Mouse (Mus musculus): Measurements from ENCODE around the gene Cdyl. TPM values are rescaled to one million over a fixed set of nuclear protein-coding genes. Genes with fewer than 3 reads are reported as not detected.

Gene Cdyl
- polyA plus RNA-seq, 1 experiment = 113 TPM

DNA sequence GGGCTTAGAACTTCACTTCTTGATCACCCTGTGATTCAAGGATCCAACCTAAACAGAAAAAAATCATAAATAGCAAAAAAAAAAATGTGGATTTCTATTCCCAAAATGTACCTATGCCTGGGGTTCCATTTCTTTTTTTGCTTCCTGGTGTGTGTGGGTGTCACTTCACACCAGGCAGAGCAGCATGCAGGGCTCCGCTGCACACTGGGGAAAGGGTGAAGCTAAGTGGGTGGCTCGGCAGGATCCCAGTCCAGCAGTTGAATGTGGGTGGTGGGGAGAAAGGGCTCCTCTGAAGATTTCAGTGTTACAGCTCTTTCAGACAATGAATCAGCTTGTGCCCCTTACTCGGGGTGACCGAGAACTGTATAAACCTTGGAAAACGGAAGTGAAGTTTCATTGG, 215.8 kb downstream of the Cdyl start:
- TF ChIP-seq CTCF (IDR thresholded peaks at IDR 0.05; ENCODE audit: control insufficient read depth, insufficient read depth, insufficient replicate concordance, low read depth, low read length) (no peak), POLR2A (IDR thresholded peaks at IDR 0.05; ENCODE audit: control insufficient read depth, low read depth, low read length) (no peak)
- Histone ChIP-seq H3K4me3 (ENCODE audit: control insufficient read depth, low read depth, low read length) (no peak overlapping the region), H3K4me1 (ENCODE audit: control insufficient read depth, insufficient read depth, low read length) (no peaks in the 10 kb centered on the region), H3K27me3 (ENCODE audit: control insufficient read depth, insufficient read depth, low read length) (no peaks in the 10 kb centered on the region), H3K36me3 (ENCODE audit: control insufficient read depth, insufficient read depth, low read length) (no peaks in the 10 kb centered on the region), H3K27ac (ENCODE audit: control insufficient read depth, insufficient read depth, low read depth, low read length) (no peak overlapping the region)

DNA sequence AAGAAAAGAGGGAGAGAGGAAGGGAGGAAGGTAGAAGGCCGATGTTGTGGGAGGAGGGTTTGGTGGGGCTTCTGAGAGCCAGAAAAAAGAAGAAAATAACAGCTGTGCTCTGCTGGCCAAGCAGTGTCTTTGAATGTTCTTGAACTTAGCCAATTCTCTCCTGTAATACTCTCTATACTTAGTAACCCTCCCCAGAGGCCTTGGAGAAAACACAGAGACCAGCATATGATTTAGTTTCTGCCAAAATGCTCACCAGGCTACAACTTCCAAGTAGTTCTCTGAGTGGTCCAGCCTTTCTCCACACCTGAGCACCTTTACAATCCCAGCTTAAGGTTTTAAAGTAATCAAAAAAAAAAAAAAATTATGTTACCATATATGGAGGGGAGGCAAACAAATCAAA, 218.6 kb downstream of the Cdyl start:
- Histone ChIP-seq H3K4me1 (ENCODE audit: control insufficient read depth, insufficient read depth, low read length) (no peaks in the 10 kb centered on the region), H3K27me3 (ENCODE audit: control insufficient read depth, insufficient read depth, low read length) (no peaks in the 10 kb centered on the region), H3K36me3 (ENCODE audit: control insufficient read depth, insufficient read depth, low read length) (no peaks in the 10 kb centered on the region), H3K27ac (ENCODE audit: control insufficient read depth, insufficient read depth, low read depth, low read length) (no peak overlapping the region), H3K4me3 (ENCODE audit: control insufficient read depth, low read depth, low read length) (no peak overlapping the region)
- TF ChIP-seq CTCF (IDR thresholded peaks at IDR 0.05; ENCODE audit: control insufficient read depth, insufficient read depth, insufficient replicate concordance, low read depth, low read length) (no peak), POLR2A (IDR thresholded peaks at IDR 0.05; ENCODE audit: control insufficient read depth, low read depth, low read length) (no peak)

DNA sequence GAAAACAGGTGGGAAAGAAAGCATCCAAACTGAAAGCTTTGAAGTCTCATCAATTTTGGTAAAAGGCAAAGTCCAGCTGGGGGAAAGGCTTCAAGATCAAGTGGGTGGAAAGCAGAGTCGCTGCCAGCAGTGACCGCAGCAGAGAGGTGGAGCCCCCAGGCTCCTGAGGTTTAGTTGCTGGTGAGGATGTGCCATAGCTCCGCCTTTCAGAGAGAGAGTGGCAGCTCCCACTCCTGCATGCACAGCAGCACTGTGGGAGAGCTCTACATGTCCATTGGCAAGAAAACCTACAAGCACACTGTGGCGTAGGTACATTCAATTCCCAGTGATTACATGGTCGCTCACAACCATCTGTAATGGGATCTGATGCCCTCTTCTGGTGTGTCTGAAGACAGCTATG, 219.4 kb downstream of the Cdyl start:
- H3K4me1 ChIP-seq (ENCODE audit: control insufficient read depth, insufficient read depth, low read length) = no peaks in the 10 kb centered on the region

DNA sequence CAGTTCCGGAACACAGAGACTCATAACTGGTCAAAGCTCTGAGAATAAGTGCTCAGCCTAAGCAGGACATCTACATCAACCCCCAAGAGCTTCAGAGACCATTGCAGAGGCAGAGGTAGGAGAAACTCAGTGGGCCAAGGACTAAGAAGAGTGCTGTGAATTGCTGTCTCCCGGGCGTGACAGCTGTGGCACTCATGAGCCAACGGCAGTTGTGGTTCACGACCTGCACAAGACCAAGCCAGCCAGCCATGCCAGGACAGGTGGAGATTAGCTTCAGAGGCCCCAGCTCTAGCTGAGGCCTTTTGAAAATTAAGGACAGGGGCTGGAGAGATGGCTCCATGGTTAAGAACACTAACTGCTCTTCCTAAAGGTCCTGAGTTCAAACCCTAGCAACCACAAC, 219.9 kb downstream of the Cdyl start:
- no peaks in the 10 kb centered on the region for H3K36me3 ChIP-seq (ENCODE audit: control insufficient read depth, insufficient read depth, low read length)
- TF ChIP-seq CTCF (IDR thresholded peaks at IDR 0.05; ENCODE audit: control insufficient read depth, insufficient read depth, insufficient replicate concordance, low read depth, low read length) = no peak
- no peaks in the 10 kb centered on the region for H3K4me1 ChIP-seq (ENCODE audit: control insufficient read depth, insufficient read depth, low read length)
- H3K27ac ChIP-seq (ENCODE audit: control insufficient read depth, insufficient read depth, low read depth, low read length) = no peak overlapping the region
- no peaks in the 10 kb centered on the region for H3K27me3 ChIP-seq (ENCODE audit: control insufficient read depth, insufficient read depth, low read length)
- no peak overlapping the region for H3K4me3 ChIP-seq (ENCODE audit: control insufficient read depth, low read depth, low read length)

More for the DNA sequence above, 219.4 kb downstream of the Cdyl start:
- no peak overlapping the region for H3K4me3 ChIP-seq (ENCODE audit: control insufficient read depth, low read depth, low read length)
- no peaks in the 10 kb centered on the region for H3K36me3 ChIP-seq (ENCODE audit: control insufficient read depth, insufficient read depth, low read length)
- no peaks in the 10 kb centered on the region for H3K27me3 ChIP-seq (ENCODE audit: control insufficient read depth, insufficient read depth, low read length)
- no peak overlapping the region for H3K27ac ChIP-seq (ENCODE audit: control insufficient read depth, insufficient read depth, low read depth, low read length)
- TF ChIP-seq POLR2A (IDR thresholded peaks at IDR 0.05; ENCODE audit: control insufficient read depth, low read depth, low read length) (no peak), CTCF (IDR thresholded peaks at IDR 0.05; ENCODE audit: control insufficient read depth, insufficient read depth, insufficient replicate concordance, low read depth, low read length) (no peak)

DNA sequence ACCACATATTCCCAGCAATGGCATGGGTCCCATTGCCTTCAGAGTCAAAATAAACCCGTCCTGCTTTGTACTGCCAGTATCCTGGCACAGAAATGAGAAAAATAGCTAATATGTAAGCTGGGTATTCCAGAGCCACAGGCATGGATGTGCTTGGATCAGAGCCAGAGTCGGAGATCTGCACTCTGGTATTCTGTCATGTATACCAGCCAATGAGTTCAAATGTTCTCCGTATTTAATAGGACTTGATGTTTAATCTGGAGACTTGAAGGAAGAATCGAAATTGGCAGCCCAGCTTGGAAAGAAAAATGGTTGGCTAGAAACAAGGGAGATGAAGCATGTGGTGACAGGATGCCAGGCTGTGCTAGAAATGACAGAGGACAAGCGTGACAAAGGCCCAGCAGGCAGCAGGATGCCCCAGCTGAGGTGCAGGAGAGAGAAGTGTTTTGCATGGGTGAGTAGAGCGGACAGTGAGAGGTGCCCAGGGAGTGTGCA, 221.0 kb downstream of the Cdyl start:
- Histone ChIP-seq H3K4me3 (ENCODE audit: control insufficient read depth, low read depth, low read length) (no peak overlapping the region), H3K4me1 (ENCODE audit: control insufficient read depth, insufficient read depth, low read length) (no peaks in the 10 kb centered on the region), H3K27ac (ENCODE audit: control insufficient read depth, insufficient read depth, low read depth, low read length) (no peak overlapping the region), H3K36me3 (ENCODE audit: control insufficient read depth, insufficient read depth, low read length) (no peaks in the 10 kb centered on the region), H3K27me3 (ENCODE audit: control insufficient read depth, insufficient read depth, low read length) (no peaks in the 10 kb centered on the region)
- TF ChIP-seq POLR2A (IDR thresholded peaks at IDR 0.05; ENCODE audit: control insufficient read depth, low read depth, low read length) (no peak), CTCF (IDR thresholded peaks at IDR 0.05; ENCODE audit: control insufficient read depth, insufficient read depth, insufficient replicate concordance, low read depth, low read length) (no peak)

DNA sequence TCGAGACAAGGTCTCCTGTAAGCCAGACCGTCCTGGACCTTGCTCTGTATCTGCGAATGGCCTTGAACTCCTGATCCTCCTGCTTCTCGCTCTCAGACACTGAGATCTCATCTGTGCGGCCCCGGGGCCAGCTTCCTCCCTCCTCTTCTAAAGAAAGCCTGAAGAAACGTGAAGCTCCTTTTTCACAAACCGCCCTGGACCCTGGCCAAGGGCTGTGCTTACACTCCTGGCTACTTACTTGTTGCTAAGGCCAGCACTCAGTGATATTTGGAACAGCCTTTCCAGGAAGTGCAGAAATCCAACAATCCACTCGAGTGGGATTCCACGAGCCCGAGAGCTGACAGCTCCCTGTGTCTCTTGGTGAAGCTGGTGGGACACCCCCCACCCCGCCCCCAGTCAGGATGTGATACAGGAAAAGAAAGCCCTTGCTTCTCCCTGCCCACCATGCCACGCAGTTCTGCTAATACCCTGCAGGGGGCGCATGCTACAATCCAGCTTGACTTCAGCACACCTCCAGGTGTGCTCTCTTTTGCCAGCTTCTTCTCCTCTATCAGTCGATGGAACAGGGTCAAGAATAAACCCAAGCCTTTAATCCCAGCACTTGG, 226.6 kb downstream of the Cdyl start:
- no peaks in the 10 kb centered on the region for H3K36me3 ChIP-seq (ENCODE audit: control insufficient read depth, insufficient read depth, low read length)
- peaks cover 4% of the 10 kb centered on the region for H3K4me1 ChIP-seq (ENCODE audit: control insufficient read depth, insufficient read depth, low read length)
- TF ChIP-seq POLR2A (IDR thresholded peaks at IDR 0.05; ENCODE audit: control insufficient read depth, low read depth, low read length) (no peak), CTCF (IDR thresholded peaks at IDR 0.05; ENCODE audit: control insufficient read depth, insufficient read depth, insufficient replicate concordance, low read depth, low read length) (peak; percentile 90)
- H3K27ac ChIP-seq (ENCODE audit: control insufficient read depth, insufficient read depth, low read depth, low read length) = peak overlapping the region; percentile 62; the same call in 1 of the 2 replicates
- no peak overlapping the region for H3K4me3 ChIP-seq (ENCODE audit: control insufficient read depth, low read depth, low read length)
- H3K27me3 ChIP-seq (ENCODE audit: control insufficient read depth, insufficient read depth, low read length) = no peaks in the 10 kb centered on the region

DNA sequence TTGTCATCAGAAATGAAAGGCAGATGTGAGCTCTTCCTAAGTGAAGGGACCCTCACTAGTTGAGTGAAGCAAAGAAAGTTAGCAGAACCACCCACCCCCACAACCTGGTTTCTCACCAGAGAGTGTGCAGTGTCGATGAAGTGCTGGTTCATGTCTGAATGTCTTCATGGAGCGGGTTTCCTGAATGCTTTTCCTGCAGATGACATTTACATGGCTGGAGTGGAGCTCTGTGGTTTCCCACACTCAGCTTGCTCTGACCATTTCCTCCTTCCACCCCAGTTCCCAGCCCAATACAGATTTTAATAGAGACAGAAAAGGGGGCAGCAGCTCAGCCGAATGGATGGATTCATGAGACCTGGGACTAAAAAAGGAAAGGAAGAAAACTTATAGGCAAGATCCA, 233.2 kb downstream of the Cdyl start:
- no peaks in the 10 kb centered on the region for H3K27me3 ChIP-seq (ENCODE audit: control insufficient read depth, insufficient read depth, low read length)
- H3K36me3 ChIP-seq (ENCODE audit: control insufficient read depth, insufficient read depth, low read length) = no peaks in the 10 kb centered on the region
- H3K4me1 ChIP-seq (ENCODE audit: control insufficient read depth, insufficient read depth, low read length) = no peaks in the 10 kb centered on the region
- no peak overlapping the region for H3K27ac ChIP-seq (ENCODE audit: control insufficient read depth, insufficient read depth, low read depth, low read length)
- TF ChIP-seq CTCF (IDR thresholded peaks at IDR 0.05; ENCODE audit: control insufficient read depth, insufficient read depth, insufficient replicate concordance, low read depth, low read length) (no peak), POLR2A (IDR thresholded peaks at IDR 0.05; ENCODE audit: control insufficient read depth, low read depth, low read length) (no peak)
- H3K4me3 ChIP-seq (ENCODE audit: control insufficient read depth, low read depth, low read length) = no peak overlapping the region

Data from testis, adult 2 months (tissue).